Mouse (Mus musculus) liver, embryonic 16.5 days (tissue): ENCODE data around the gene Card19. TPM values are rescaled to one million over a fixed set of nuclear protein-coding genes. Genes with fewer than 3 reads are reported as not detected.

Source experiments
- ATAC-seq: fragments of 200-750 bp; cut with Nextera tagmentation; 2 replicates; pipeline ENCODE4 v1.8.0; 2017; ENCODE audit warnings: low read depth, mild to moderate bottlenecking, moderate number of reproducible peaks, moderate library complexity
- H3K27ac ChIP-seq: fragments of 300-500 bp; sonication (generic); 2 replicates; pipeline ENCODE4 v1.5.1; 2014; ENCODE audit warnings: mild to moderate bottlenecking, low read length
- H3K27me3 ChIP-seq: fragments of 300-500 bp; sonication (generic); 2 replicates; pipeline ENCODE4 v1.6.1; 2014; ENCODE audit warnings: low read depth, low read length, mixed read lengths; ENCODE audit not compliant: control insufficient read depth, insufficient read depth
- H3K36me3 ChIP-seq: fragments of 300-500 bp; sonication (generic); 2 replicates; pipeline ENCODE4 v1.6.1; 2014; ENCODE audit warnings: mild to moderate bottlenecking; ENCODE audit not compliant: control insufficient read depth, insufficient read depth
- H3K4me1 ChIP-seq: fragments of 300-500 bp; sonication (generic); 2 replicates; pipeline ENCODE4 v1.6.1; 2014; ENCODE audit warnings: low read depth, low read length, mixed read lengths; ENCODE audit not compliant: control insufficient read depth
- H3K4me2 ChIP-seq: fragments of 300-500 bp; sonication (generic); 2 replicates; pipeline ENCODE4 v1.6.1; 2014; ENCODE audit warnings: low read depth, low read length, mixed read lengths
- H3K4me3 ChIP-seq: fragments of 300-500 bp; sonication (generic); 2 replicates; pipeline ENCODE4 v1.5.1; 2014; ENCODE audit warnings: low read depth, mild to moderate bottlenecking, low read length
- H3K9ac ChIP-seq: fragments of 300-500 bp; sonication (generic); 2 replicates; pipeline ENCODE4 v1.6.1; 2014; ENCODE audit warnings: low read depth, low read length
- H3K9me3 ChIP-seq: fragments of 300-500 bp; sonication (generic); replicated peaks from 2 replicates; pipeline ENCODE4 v1.6.1; 2016; ENCODE audit warnings: low read length; ENCODE audit not compliant: control insufficient read depth
- WGBS: fragments of 180-500 bp; shearing (Covaris S2); extraction: QIAGEN DNeasy Blood & Tissue Kit; methylation state at CpG from one replicate; pipeline ENCODE4 v1.1.7; 2014; ENCODE audit not compliant: insufficient replicate concordance; 5-methylcytosine and 5-hydroxymethylcytosine counted together
- polyA plus RNA-seq: library from polyadenylated mRNA; unstranded; fragments of >200 nt; fragmentation: Nextera tagmentation; extraction: Ambion mirVana; gene quantifications from 2 replicates; pipeline ENCODE4 v1.2.1, GENCODE M21; 2015

Gene Card19
- polyA plus RNA-seq, 1 experiment from 2014 or later, result 18.2 TPM

DNA sequence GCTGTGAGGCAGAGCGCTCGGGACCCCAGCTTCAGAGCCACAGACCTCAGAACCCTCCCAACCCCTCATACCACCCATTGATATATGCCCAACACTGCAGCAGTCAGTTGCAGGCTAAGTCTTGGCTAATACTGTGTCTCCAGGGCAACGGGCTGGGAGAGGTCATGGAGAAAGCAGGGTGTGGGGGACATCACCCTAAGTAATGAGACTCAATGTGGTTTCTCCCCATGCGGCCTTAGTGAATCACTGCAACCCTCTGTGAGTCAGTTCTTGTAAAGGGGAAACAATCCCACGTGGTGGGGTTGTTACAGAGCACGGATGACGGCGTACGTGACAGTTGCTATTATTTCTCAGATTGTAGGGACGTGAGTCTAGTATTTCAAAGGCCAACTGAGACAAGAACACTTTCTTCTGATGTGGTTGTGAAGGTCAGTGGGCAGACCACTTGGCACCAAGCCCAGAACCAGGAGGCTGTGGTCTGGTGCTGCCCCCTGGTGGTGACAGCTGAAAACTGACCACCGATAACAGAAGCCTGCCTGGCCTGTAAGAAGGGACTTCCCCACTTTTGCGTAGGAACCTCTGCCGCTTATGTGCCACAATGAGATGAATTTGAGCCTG lies 10.3 kb downstream of the Card19 start:
- WGBS, result 44% methylated on average over 13 of the region's 13 CpGs
- H3K4me3 ChIP-seq, result no peak overlapping the region
- no peak overlapping the region for H3K9ac ChIP-seq
- H3K4me1 ChIP-seq, result peaks cover 3% of the 10 kb centered on the region
- H3K27ac ChIP-seq, result no peak overlapping the region
- no peaks in the 10 kb centered on the region for H3K9me3 ChIP-seq
- ATAC-seq, result 0 out of 2 replicates have a peak, but pooled peaks have one; percentile 23
- H3K36me3 ChIP-seq, result no peaks in the 10 kb centered on the region
- no peaks in the 10 kb centered on the region for H3K27me3 ChIP-seq
- no peak overlapping the region for H3K4me2 ChIP-seq

DNA sequence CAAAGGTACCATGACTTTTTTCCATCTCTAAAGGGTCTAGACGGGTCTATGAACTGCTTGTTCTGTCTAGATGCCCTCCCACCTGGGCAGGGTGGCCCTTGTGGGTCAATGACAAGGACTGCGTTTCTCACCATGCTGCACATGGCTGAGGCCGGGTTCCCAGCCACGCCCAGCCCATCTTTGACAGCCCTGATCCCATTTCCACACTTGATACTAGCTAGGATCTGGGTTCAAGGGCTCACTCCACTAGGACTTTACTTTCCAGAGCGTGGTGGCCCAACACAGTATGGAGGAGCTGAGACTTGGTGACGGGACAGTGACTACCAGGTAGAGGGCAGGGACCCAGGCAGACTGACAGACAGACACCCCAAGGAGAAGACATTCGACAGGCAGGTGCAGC lies 13.3 kb downstream of the Card19 start:
- H3K9me3 ChIP-seq, result no peaks in the 10 kb centered on the region
- H3K4me1 ChIP-seq, result peaks cover 3% of the 10 kb centered on the region
- no peak overlapping the region for H3K4me2 ChIP-seq
- H3K9ac ChIP-seq, result no peak overlapping the region
- H3K27me3 ChIP-seq, result no peaks in the 10 kb centered on the region
- H3K36me3 ChIP-seq, result no peaks in the 10 kb centered on the region
- no peak overlapping the region for H3K4me3 ChIP-seq
- H3K27ac ChIP-seq, result no peak overlapping the region
- ATAC-seq, result no peak
- 66% methylated on average over 7 of the region's 7 CpGs for WGBS

DNA sequence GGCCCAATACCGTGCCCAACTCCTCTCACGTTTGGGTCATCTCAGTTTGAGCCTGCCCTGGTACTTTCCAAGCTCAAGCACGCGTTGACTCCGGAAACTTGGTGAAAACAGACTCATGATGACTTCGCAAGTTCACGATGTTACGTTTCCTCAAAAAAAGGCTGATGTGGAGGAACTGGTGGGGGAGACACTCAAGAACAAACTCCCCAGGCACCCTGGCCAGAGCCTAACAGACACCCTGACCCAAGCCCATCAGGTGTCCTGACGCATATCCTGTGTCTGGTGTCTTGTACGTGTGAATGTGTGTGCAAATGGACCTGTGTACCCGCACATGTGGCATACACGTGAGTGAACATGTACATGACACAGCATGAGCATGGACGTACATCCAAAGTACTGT lies 15.1 kb downstream of the Card19 start:
- no peaks in the 10 kb centered on the region for H3K9me3 ChIP-seq
- ATAC-seq, result no peak
- peak overlapping the region; percentile 27; the same call in 1 of the 2 replicates for H3K27ac ChIP-seq
- no peak overlapping the region for H3K4me3 ChIP-seq
- peaks cover 9% of the 10 kb centered on the region for H3K4me1 ChIP-seq
- peaks cover 2% of the 10 kb centered on the region; the same call in 1 of the 2 replicates for H3K36me3 ChIP-seq
- no peaks in the 10 kb centered on the region for H3K27me3 ChIP-seq
- H3K4me2 ChIP-seq, result no peak overlapping the region
- H3K9ac ChIP-seq, result no peak overlapping the region
- 47% methylated on average over 13 of the region's 13 CpGs for WGBS

DNA sequence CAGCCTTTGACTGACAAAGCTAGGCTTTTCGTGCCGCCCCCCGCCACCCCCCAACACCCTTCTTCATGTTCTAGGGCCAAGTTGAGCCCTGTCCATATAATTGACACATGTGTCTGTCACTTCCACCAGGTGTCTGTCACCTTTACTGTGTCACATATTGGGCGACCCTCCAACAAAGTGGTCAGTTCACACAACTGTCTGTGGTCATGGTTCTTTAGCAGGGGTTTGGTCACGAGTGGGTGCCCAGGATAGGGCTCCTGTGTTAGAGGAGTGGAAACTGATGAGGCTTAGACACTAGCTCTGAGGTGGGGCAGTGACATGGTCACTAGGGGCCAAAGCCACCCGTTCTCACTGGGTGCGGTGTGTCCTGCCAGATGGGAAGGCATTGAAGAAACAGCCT lies 15.9 kb downstream of the Card19 start:
- 78% methylated on average over 7 of the region's 7 CpGs for WGBS
- no peak overlapping the region for H3K27ac ChIP-seq
- H3K27me3 ChIP-seq, result no peaks in the 10 kb centered on the region
- H3K4me2 ChIP-seq, result no peak overlapping the region
- H3K4me1 ChIP-seq, result peaks cover 11% of the 10 kb centered on the region
- ATAC-seq, result no peak
- no peaks in the 10 kb centered on the region for H3K9me3 ChIP-seq
- H3K36me3 ChIP-seq, result peaks cover 2% of the 10 kb centered on the region; the same call in 1 of the 2 replicates
- H3K9ac ChIP-seq, result no peak overlapping the region
- H3K4me3 ChIP-seq, result no peak overlapping the region

DNA sequence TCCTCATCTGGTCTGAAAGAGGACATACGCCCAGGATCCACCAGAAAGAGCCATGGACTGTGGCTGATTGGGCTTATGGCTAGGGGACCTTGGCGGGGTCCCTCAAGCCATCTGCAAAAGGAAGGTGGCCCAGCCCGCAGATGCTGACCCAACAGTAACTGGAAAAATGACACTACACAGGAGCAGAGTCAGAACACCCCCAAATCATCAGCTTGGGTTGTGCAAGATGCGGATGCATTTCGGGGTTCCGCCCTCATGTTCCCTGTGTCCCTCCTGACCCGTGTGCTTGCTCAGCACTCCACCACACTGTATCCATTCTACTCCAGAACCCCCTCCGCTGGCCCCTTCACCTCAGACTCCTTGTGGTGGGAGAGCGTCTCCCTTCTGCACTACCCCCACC lies 17.1 kb downstream of the Card19 start:
- Histone ChIP-seq H3K9ac (no peak overlapping the region), H3K4me2 (no peak overlapping the region), H3K27ac (no peak overlapping the region), H3K27me3 (no peaks in the 10 kb centered on the region), H3K4me1 (peaks cover 11% of the 10 kb centered on the region), H3K4me3 (no peak overlapping the region), H3K9me3 (no peaks in the 10 kb centered on the region), H3K36me3 (peaks cover 2% of the 10 kb centered on the region; the same call in 1 of the 2 replicates)
- WGBS, result 74% methylated on average over 9 of the region's 9 CpGs
- no peak for ATAC-seq

DNA sequence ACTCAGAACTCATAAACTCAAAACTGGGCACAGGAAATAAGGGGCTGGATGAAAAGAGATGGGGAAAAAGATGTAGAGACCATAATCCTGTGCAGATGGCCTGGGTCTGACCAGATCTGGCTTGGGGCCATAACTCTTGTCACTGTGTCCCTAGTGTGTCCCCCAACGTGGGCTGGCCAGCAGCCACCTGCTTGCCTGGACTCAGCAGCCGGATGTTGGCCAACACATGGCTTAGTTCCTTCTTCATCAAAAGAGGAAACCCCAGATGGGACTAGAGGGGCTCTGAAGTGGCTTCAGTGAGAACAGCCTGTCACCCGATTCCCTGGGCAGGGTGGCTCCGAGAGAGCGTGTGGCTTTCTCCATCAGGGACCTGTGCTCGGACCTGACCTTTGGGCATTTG lies 19.1 kb downstream of the Card19 start:
- Histone ChIP-seq H3K27ac (no peak overlapping the region; the same call in 1 of the 2 replicates), H3K27me3 (no peaks in the 10 kb centered on the region), H3K9me3 (no peaks in the 10 kb centered on the region), H3K4me1 (peaks cover 16% of the 10 kb centered on the region), H3K9ac (no peak overlapping the region), H3K4me2 (no peak overlapping the region), H3K4me3 (no peak overlapping the region), H3K36me3 (peaks cover 2% of the 10 kb centered on the region; the same call in 1 of the 2 replicates)
- 23% methylated on average over 6 of the region's 6 CpGs for WGBS
- peak; percentile 19; the same call in 1 of the 2 replicates for ATAC-seq

DNA sequence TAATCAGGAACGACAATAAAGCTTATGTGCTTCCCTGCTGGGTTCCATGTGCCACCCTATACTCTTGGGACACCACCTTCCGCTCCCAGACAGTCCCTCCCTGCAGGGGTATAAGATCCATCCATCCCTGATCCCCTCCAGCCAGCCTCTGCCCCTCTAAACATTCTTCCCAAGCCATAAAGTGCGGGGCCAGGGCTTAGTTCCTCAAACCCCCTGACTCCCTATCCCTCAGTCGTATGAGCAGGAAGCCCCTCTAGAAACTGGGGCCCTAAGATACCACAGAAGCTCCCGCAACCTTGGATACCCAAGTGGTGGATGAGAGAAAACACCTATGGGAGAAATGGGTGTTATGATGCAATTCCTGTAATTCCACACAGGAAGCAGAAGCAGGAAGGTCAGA lies 19.6 kb downstream of the Card19 start:
- no peak for ATAC-seq
- Histone ChIP-seq H3K4me1 (peaks cover 22% of the 10 kb centered on the region), H3K27ac (no peak overlapping the region; the same call in 1 of the 2 replicates), H3K9ac (no peak overlapping the region), H3K9me3 (no peaks in the 10 kb centered on the region), H3K27me3 (no peaks in the 10 kb centered on the region), H3K4me3 (no peak overlapping the region), H3K36me3 (peaks cover 2% of the 10 kb centered on the region; the same call in 1 of the 2 replicates), H3K4me2 (no peak overlapping the region)
- 52% methylated on average over 5 of the region's 5 CpGs for WGBS

DNA sequence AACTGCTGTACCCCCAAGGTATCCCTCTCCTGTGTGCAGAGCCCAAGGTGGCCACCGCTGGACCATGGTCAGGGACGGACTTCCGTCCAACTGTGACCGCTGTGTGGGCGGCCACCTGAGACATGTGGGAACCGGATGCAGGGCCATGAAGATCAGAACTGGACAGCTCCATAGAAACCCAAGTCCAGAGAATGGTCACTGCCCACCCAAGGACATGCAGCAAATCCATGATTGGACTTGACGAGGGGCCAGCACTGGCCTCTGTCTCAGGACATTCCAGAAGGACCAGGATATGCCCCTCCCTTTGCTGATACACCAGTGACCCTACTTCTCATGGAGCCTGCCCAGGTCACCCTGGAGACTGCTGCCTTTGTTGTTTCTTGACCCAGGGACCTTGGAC lies 20.2 kb downstream of the Card19 start:
- no peak for ATAC-seq
- Histone ChIP-seq H3K27me3 (no peaks in the 10 kb centered on the region), H3K36me3 (peaks cover 2% of the 10 kb centered on the region; the same call in 1 of the 2 replicates), H3K9me3 (no peaks in the 10 kb centered on the region), H3K27ac (no peak overlapping the region), H3K9ac (no peak overlapping the region), H3K4me2 (no peak overlapping the region), H3K4me3 (no peak overlapping the region), H3K4me1 (peaks cover 22% of the 10 kb centered on the region)
- WGBS, result 66% methylated on average over 7 of the region's 7 CpGs

DNA sequence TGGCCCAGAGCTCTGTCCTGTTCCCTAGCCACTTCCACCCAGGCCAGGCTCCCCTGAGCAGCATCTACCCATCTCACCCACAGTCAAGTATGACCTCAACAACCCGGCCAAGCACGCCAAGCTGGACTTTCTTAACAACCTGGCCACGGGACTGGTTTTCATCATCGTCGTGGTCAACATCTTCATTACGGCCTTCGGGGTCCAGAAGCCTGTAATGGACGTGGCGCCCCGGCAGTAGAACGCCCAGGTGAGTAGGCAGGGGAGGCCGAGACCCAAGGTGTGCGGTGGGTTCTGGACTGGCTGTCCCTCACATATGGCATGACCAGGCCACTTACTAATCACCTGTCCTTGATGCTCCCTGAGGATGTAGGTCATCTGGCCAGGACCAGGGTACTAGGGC lies 21.0 kb downstream of the Card19 start:
- 80% methylated on average over 13 of the region's 13 CpGs for WGBS
- Histone ChIP-seq H3K4me3 (no peak overlapping the region), H3K9ac (no peak overlapping the region), H3K9me3 (no peaks in the 10 kb centered on the region), H3K36me3 (peaks cover 2% of the 10 kb centered on the region; the same call in 1 of the 2 replicates), H3K27ac (no peak overlapping the region), H3K27me3 (no peaks in the 10 kb centered on the region), H3K4me2 (no peak overlapping the region), H3K4me1 (peaks cover 30% of the 10 kb centered on the region)
- ATAC-seq, result no peak
